Mouse (Mus musculus) frontal cortex, postnatal 14 days (tissue): ENCODE results near the gene Hist1h3b.

ENCODE experiments used
- DNase-seq, 2 experiments: peaks; one replicate each; pipeline ENCODE4 v3.0.0; 2022; ENCODE audit warnings: low spot score in 2 of 2

The Hist1h3b gene

DNA sequence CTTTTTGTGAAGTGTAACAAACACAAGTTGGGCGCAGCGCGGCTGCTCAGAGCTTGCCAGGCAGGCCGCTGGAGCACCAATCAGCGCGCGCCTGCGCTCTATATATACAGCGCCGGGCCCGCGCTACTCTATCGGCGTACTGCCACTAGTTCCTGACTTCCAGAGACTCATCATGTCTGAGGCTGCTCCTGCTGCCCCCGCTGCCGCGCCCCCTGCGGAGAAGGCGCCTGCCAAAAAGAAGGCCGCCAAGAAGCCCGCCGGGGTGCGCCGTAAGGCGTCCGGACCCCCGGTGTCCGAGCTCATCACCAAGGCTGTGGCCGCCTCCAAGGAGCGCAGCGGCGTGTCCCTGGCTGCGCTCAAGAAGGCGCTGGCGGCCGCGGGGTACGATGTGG is 13.4 kb upstream of the Hist1h3b start, which contains the start of gene Hist1h1c:
Hist1h1c (plus strand) TSS at position 132 of the 392 bp plus-strand sequence.
- DNase-seq, result peak; percentile 86 to 89

DNA sequence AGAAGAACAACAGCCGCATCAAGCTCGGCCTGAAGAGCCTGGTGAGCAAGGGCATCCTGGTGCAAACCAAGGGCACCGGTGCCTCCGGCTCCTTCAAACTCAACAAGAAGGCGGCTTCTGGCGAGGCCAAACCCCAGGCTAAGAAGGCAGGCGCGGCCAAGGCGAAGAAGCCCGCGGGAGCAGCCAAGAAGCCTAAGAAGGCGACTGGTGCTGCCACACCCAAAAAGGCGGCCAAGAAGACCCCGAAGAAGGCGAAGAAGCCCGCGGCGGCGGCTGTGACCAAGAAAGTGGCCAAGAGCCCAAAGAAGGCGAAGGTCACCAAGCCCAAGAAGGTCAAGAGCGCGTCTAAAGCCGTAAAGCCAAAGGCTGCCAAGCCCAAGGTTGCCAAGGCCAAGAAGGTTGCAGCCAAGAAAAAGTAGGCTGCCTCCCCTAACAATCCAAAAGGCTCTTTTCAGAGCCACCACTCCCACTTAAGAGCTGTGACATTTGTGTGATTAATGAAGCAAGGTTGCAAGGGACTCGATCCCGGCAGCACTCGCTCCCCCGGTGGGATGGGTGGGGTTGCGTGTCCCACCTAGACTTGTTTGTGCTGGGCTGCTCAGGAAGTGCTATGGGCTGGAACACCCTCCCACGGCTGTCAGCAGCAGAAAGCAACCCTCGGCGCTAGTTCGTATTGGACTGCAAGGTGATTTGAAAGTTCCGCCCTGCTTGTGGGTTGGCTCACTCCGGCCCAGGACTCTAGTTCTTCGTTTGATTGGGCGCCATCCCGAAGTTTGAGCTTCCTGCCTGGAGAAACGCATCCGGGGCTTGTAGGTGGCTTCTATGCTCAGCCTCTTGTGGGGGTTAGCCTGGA is 12.8 kb upstream of the Hist1h3b start:
- DNase-seq, result peak; percentile 90 to 92

DNA sequence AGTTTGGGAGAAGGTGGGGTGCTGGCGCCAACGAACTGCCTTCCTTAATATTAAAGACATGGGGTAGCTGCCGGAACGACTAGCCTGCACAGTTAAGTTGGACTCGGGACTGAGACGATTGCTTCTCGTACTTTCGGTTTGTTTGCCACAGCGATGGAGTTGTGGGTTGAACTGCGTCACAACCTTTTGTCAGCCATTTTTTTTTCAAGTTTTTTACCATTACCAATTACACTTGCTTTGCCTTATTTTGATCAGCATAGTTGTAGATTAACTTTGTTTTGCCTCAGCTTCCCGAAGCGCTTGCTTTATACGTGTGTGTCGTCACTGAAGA is 12.2 kb upstream of the Hist1h3b start:
- DNase-seq, result no peak

DNA sequence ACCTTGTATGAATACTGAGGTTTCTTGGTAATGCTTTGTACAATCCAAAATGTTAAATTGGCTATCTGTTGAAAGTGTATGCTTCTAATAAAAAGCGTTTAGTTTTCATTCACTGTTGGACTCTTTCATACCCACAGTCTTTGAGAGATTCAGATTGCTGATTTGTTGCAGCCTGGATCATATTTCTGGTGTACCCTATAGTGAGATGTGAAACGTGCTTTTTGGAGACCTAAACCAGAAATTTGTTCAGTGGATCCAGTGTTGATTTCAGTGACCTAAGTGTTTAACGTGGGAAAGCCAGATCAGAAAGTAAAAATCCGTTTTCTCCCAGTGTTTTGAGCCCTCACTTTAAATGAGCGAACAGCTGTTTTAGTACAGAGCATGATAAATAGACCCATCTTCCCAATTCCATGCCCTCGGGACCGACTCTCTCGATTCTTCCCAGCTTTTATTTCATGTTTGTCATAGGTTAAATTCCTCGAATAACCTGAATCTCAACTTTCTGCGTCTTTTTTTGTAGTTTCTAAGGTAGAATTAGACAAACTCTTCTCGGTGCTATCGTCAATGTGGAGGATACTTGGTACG is 11.7 kb upstream of the Hist1h3b start:
- no peak for DNase-seq

DNA sequence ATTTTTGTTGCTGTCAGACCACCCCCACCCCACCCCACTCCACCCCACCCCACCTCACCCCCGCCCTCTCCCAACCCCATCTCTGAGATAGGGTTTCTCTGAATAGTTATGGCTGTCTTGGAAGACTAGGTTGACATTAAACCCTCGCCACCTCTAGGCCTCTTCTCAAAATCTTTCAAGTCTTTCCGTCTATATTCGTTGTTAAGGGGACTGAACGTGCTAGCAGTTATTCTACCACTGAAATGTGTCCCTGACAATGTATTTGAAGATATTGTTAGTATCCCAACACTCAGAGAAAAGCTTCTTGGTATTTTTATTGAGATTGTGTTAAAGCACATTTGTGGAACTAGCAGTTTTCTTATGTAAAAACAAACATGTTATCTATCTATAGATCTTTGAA is 11.2 kb upstream of the Hist1h3b start:
- DNase-seq, result no peak

DNA sequence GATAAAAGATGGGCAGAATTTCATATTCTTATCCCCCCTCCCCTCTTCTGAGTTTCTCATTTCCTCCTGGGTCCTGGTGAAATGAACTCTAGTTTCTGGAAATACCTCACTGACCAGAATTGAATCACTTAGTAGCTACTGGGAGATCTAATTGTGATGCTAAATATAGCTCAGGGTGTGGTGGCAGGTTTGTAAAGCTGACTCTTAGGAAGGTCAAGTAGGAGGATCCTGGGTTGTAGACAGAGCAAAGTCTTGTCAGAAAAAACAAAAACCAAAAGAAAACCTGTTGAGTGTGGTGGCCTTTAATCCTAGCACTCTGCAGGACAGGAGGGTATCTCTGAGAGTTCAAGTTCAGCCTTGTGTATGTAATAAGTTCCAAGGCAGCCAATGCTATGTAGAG is 10.1 kb upstream of the Hist1h3b start:
- no peak for DNase-seq

DNA sequence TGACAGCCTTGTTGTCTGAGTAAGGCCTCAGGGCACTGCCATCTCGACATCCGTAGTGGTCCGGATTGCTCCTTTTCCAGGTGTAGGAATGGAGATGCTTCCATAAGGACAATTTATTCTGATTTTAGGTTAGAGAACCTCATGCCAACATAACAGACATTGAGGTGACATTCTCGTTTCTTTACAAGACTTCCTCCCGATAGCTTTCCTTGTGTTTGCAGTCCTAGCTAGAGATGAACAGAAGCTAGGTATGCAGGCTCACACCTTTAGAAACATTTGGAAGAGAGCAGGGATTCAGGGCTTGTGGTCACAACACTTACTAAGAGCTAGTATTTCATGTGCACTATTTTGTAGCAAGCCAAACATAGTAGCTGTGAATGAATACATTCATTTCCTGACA is 8.9 kb upstream of the Hist1h3b start:
- DNase-seq, result no peak

DNA sequence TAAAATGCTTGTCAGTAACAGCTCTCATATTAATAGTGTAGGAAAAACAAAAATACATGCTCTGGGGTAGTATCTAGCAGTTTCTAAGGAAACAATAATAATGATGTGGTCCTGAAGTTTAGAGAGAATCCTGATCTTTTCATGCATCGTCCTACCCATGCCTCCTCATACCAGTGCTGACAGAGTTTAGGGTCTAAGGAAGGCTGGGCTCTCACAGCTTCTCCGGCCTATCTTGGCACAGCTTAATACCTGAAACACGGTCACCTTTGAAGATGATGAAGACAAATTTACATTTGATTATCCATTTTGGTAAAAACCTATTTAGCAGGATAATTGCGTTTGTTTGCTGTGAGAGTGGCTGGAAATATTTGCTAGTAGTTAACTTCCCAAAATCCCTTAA is 8.1 kb upstream of the Hist1h3b start:
- DNase-seq, result no peak

DNA sequence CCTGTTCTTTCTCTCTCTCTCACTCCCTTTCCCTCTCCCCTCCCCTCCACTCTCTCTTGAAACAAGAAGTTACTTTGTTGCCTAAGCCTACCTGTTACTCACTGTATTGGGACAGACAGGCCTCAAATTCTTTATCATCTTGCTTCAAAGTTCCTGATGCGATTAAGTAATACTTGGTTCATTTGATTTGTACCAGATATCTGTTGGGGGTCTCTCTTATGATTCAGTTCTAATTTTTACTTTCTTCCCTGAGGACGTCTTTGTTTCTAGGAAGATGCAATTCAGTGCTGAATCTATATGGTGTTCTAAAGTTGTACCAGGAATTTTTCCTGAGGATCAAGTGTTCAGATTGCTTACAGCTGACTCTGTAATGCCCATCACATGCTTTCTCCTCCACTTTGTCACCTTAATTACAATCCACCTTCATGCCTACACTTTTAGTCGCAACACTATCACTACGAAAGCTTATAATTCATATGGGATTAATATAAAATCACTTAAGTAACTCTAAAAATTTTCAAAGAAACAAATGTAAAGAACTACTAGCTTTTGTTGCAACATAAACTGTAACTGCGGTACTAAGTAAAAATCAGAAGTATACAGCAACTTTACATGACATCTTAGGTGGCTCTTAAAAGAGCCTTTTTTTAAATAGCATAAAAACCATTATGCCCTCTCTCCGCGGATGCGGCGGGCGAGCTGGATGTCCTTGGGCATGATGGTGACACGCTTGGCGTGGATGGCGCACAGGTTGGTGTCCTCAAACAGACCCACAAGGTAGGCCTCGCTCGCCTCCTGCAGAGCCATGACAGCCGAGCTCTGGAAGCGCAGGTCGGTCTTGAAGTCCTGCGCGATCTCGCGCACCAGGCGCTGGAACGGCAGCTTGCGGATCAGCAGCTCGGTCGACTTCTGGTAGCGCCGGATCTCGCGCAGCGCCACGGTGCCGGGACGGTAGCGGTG is 7.4 kb upstream of the Hist1h3b start:
- no peak for DNase-seq

DNA sequence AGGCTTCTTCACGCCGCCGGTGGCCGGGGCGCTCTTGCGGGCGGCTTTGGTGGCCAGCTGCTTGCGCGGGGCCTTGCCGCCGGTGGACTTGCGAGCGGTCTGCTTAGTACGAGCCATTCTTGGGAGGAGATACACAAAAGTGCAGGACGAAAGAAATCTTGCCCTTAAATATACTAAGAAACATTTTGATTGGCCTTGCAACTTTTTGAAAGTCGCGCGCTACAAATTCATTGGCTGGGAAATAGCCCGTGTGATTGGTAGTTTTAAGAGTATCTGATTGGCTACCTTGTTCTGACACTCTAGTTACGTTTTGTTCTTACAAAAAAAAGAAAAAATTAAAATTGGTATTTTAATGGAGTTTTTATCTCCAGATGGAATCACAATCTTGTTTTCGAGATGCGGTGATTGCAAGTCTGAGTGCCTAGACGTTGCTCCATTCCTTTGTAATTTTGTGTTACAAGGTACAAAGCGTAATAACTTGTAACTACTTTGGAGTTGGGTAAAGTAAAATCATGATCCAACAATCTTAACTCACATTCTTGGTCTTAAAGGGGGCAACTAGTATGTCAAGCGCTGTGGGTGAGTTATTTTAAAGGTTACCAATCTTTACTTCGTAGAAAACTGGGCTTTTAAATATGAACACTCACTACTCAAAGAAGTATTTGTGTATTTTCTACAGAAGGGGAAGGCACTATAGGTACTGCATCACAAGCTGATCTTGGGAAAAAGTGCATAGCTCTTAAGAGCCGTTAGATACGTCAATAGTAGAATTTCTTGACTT is 6.5 kb upstream of the Hist1h3b start, which contains the start of gene Hist1h3c:
Hist1h3c (minus strand) TSS at position 222 of the 781 bp plus-strand sequence.
- peak; percentile 75 to 82 for DNase-seq

DNA sequence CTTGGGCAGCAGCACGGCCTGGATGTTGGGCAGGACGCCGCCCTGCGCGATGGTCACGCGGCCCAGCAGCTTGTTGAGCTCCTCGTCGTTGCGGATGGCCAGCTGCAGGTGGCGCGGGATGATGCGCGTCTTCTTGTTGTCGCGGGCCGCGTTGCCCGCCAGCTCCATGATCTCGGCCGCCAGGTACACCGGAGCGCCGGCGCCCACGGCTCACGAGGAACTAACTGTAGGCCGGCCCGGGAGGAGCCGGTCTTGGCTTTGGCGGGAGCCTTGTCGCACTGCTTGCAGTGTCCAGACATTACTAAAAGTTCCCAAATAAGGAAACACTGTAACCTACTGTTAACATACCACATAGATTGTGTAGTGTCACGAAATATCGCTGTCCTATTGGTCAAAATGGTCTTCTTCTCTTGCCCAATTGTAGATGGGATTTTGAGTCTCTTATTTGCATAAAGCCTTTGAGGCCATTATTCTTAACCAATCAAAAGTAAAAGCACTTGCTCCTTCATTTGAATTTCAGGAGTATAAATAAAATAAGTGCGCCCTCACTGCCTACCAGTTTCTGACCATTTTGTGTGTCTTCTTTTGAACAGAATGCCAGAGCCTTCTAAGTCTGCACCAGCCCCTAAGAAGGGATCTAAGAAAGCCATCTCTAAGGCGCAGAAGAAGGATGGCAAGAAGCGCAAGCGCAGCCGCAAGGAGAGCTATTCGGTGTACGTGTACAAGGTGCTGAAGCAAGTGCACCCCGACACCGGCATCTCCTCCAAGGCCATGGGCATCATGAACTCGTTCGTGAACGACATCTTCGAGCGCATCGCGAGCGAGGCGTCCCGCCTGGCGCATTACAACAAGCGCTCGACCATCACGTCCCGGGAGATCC is 5.6 kb upstream of the Hist1h3b start, which contains the start of gene Hist1h2bb:
Hist1h2bb (plus strand) TSS at position 534 of the 880 bp plus-strand sequence.
- peak; percentile 55 to 75 for DNase-seq

DNA sequence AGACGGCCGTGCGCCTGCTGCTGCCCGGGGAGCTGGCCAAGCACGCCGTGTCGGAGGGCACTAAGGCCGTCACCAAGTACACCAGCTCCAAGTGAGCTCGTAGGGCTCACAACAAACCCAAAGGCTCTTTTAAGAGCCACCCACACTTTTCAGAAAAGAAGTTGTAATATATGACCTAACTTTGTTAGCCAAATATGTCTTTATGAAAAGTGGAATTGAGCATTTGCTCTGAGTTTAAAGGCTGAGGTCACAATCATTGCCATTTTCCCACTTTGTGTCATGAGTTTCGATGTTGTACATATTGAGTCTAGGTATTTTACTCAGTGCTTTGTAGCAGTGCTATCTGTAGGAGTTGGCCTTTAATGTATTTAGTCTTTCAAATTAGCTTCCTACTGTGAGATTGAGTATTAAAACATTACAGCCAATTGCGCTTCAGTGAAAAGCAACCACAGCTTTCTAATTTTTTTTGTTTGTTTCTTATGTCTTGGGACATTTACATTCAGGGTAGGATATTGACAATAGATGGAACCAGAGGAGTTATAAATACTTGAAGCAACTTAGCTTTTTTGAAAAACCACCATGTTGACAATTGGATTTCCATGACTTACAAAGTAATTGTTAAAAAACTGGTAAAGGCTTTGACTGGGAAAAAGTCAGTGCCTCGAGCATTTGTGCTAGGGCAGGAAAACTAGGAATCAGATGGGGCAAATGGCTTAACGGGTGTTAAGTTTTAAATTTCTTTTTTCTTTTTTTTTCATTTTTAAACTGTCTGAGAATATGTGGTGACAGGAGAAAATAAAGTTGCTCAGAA is 4.8 kb upstream of the Hist1h3b start:
- no peak for DNase-seq

DNA sequence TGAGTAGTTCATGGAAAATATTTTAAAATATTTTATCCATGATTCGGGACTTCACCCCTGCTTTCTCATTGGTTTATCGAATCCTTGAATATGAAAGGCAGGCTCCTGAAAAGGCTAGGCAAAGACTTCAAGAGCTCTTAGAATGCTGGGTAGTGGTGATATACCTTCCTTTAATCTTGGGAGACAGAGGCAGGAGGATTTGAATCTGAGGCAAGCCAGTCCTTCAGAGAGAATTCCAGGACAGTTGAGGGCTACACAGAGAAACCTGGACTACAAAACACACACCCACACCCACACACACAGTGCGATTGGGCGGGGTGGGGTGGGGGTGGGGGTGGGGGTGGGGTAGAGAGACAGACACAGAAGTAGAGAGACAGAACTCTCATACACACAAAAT is 4.2 kb upstream of the Hist1h3b start:
- DNase-seq, result no peak

DNA sequence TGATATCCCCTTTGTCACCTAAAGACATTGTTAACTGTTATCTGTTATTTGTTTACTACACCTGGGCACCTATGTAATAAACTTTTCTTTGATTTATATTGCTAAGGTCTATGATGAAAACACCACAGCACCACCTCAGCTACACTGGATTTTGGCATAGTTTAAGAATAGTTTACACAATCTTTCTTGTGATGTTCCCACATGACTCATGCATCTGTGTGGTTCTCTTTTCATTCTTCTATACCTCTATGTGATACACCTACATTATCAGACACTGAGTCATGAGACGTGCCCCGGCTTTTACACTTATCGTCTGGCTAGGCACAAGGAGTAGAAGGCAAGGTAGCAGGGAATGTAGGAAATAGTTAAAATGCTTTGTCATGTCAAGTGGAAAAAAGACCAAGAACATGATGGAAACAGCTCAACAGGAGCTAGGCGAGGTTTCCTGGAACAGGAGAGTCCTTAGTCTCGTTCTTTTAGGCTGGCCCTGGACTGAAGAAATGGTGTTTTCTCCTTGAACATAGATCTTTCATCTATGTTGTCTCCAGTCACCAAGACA is 2.4 kb upstream of the Hist1h3b start:
- no peak for DNase-seq

DNA sequence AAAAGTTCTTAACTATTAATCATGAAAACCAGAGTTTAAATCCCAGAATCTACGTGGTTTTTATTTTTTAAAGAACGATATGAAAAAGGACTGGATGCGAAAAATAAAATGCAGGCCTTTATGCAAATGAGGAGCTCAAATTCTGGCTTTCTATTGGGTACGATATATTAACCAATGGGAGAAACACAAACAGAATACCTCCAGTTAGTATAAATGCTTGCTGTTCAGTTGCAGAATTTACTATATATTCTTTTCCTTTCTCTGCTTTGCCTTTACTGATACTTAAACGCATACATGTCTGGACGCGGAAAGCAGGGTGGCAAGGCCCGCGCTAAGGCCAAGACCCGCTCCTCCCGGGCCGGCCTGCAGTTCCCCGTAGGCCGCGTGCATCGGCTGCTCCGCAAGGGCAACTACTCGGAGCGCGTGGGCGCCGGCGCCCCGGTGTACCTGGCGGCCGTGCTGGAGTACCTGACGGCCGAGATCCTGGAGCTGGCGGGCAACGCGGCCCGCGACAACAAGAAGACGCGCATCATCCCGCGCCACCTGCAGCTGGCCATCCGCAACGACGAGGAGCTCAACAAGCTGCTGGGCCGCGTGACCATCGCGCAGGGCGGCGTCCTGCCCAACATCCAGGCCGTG is 1.1 kb upstream of the Hist1h3b start, which contains the start of gene Hist1h2ab:
Hist1h2ab (plus strand) TSS at position 288 of the 639 bp plus-strand sequence.
- peak in 1 of 2 experiments; percentile 19 for DNase-seq

DNA sequence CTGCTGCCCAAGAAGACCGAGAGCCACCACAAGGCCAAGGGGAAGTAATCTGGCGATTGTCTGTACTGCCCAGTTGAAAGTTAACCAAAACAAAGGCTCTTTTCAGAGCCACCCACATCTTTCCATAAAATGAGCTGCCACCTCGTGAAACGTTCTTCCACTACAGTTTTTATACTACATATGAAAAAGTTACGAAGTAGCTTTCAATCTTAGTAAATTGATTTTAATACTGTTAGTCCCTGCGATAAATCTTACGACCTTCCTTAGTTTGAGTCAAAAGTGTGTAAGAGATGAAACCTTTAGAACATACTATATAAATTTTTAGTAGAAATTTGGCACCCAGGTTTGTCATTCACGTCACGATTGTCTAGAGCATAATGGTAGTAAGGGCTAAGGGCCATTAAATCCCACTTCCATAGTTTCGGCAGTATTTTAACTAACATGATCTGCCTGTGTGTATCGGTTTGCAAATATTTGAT is 550 bp upstream of the Hist1h3b start:
- no peak for DNase-seq

DNA sequence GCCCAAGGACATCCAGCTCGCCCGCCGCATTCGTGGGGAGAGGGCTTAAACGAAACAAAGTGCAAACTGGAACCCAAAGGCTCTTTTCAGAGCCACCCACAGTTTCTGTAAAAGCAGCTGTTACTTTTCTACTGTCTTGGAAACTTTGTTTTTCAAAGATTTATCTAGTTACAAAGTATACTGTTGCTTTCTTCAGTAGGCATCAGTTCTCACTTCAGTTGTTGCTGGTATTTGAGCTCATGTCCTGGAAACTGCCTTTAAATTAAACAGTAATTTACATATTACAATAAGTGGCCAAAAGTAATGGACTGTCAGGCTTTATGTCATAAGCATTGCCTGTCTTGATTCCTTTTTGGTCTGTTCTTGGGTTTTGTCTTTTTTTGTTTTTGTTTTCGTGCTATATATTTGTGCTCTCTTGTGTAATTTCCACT is 690 bp downstream of the Hist1h3b start:
- DNase-seq, result no peak
